Mouse (Mus musculus) brain, embryonic 14.5 days (tissue): Measurements from ENCODE around the gene Sp100.

Experiments used
- CTCF ChIP-seq: fragments of 200-500 bp; IDR thresholded peaks from 2 replicates; pipeline ENCODE4 v1.5.1; 2012; ENCODE audit warnings: inconsistent platforms, mild to moderate bottlenecking, moderate library complexity, borderline replicate concordance; ENCODE audit not compliant: insufficient read depth, insufficient read length; ENCODE audit errors: extremely low read depth
- POLR2A ChIP-seq: fragments of 200-500 bp; IDR thresholded peaks from 2 replicates; pipeline ENCODE4 v1.6.1; 2012; ENCODE audit warnings: mild to moderate bottlenecking, inconsistent platforms, borderline replicate concordance; ENCODE audit not compliant: poor library complexity, insufficient read depth, insufficient read length, severe bottlenecking; ENCODE audit errors: extremely low read depth

DNA sequence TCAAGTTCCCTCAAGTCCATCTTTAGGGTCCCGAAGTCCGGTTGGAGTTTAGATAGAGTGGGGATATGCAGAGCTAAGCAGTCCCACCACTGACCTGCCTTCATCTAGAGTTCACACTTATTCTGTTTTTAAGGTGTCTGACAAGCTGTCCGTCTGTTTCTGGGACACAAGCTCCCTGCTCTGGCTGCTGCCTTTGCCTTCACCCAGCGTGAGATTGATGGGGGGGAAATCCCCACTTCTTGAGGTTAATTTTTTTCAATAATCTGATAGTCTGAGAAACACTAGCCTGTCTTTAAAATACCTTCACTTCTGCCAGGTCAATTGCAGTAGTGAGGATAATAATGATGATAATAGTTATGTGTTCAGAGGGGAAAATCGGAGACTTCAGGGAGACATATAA lies 92.5 kb downstream of the Sp100 start:
- TF ChIP-seq POLR2A = no peak
- TF ChIP-seq CTCF = no peak
